Mouse (Mus musculus) lung, adult 2 months (tissue): Measurements from ENCODE around the gene Slc44a1.

Source experiments
- CTCF ChIP-seq: fragments of 200-500 bp; IDR thresholded peaks from 2 replicates; pipeline ENCODE4 v1.5.1; 2011; ENCODE audit warnings: mild to moderate bottlenecking, low read length, control low read depth; ENCODE audit not compliant: insufficient read depth
- POLR2A ChIP-seq: fragments of 200-500 bp; IDR thresholded peaks from 2 replicates; pipeline ENCODE4 v1.6.1; 2011; ENCODE audit warnings: low read depth, mild to moderate bottlenecking, control low read depth, low read length, borderline replicate concordance; ENCODE audit errors: extremely low read depth

- no peak for TF ChIP-seq POLR2A
- TF ChIP-seq CTCF, result no peak
Measured at GRCm38 (mm10) chr4:53635336-53635735, 195.1 kb downstream of the Slc44a1 start.
